16 mouse cellular contexts compared by ENCODE assay signal in the genomic region with DNA sequence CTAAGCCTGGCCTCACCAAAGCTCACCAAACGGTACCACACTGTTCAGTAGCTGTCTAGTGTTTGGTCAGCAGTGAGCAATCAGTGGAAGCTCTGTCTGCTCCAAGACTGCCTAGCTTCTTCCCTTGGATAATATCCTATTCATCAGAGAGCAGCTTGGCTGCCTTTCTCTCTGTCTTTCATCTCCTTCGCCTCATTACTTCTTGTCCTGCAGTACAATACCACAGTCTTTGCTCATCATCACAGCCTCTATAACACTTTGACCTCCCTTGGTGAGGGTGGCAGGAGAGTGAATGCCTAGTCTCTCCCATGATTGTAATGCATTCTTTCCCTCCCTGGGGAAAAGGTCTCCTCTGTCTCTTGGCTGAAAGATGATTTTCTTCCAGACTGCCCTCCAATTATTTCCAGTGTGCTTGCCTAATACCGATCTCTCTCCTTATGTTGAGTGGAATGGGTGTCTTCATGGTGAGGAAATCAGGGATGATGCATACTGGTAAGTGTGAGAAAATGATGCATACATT.
DNase-seq lines count a peak whose midpoint lies in the region; ATAC-seq and TF ChIP-seq lines count a peak whose summit lies in the region.
"Had no signal": no experiment of that assay in that cellular context is flagged by ENCODE, and none has a peak within 500 bp of the region (broad histone marks: within the 10 kb centered on the region; RNA-seq: fewer than 3 reads in every experiment).

No protein-coding gene starts in this region.

- no peak for TF ChIP-seq CTCF in forebrain, postnatal 0 days (IDR thresholded peaks at IDR 0.05; ENCODE audit: low read depth)

- H3K27me3 ChIP-seq in lung, embryonic 16.5 days (ENCODE audit: control insufficient read depth, insufficient read depth, low read depth, low read length): no peaks in the 10 kb centered on the region
- no peaks in the 10 kb centered on the region for H3K27me3 ChIP-seq in forebrain, postnatal 0 days (ENCODE audit: insufficient read depth, low read length)
- H3K27me3 ChIP-seq: heart, embryonic 15.5 days; kidney, embryonic 15.5 days had no signal

- peak; percentile 94 for ATAC-seq in lung, embryonic 16.5 days (ENCODE audit: low read depth)
- ATAC-seq in forebrain, postnatal 0 days: no peak

- no peak overlapping the region for H3K9ac ChIP-seq in lung, embryonic 16.5 days (ENCODE audit: low read length)
- no peak overlapping the region for H3K9ac ChIP-seq in forebrain, postnatal 0 days
- H3K9ac ChIP-seq: heart, embryonic 15.5 days; kidney, embryonic 15.5 days had no signal

- H3K4me2 ChIP-seq in lung, embryonic 16.5 days (ENCODE audit: low read depth, low read length): no peak overlapping the region
- no peak overlapping the region for H3K4me2 ChIP-seq in forebrain, postnatal 0 days (ENCODE audit: low read depth)
- H3K4me2 ChIP-seq: heart, embryonic 15.5 days; kidney, embryonic 15.5 days had no signal

- no peaks in the 10 kb centered on the region for H3K9me3 ChIP-seq in lung, embryonic 16.5 days (ENCODE audit: control insufficient read depth, low read length)
- no peaks in the 10 kb centered on the region for H3K9me3 ChIP-seq in forebrain, postnatal 0 days (ENCODE audit: low read length)
- H3K9me3 ChIP-seq: heart, embryonic 15.5 days; kidney, embryonic 15.5 days had no signal

- H3K27ac ChIP-seq in lung, embryonic 16.5 days (ENCODE audit: low read length): peak overlapping the region; percentile 55
- H3K27ac ChIP-seq in forebrain, postnatal 0 days (ENCODE audit: low read depth, low read length): no peak overlapping the region
- H3K27ac ChIP-seq: heart, embryonic 15.5 days; kidney, embryonic 15.5 days; stomach, postnatal 0 days had no signal

- peak; percentile 10 for DNase-seq in retina, postnatal 1 day
- DNase-seq in retina, embryonic 14.5 days (ENCODE audit: low spot score): no peak
- DNase-seq in embryo, embryonic 11 days: peak; percentile 9
- peak; percentile 4 for DNase-seq in skeletal muscle tissue, adult 2 months (ENCODE audit: low read depth, low spot score)
- DNase-seq in cerebellum, postnatal 4 days (ENCODE audit: low spot score in 2 of 2): no peak
- no peak for DNase-seq in forebrain, postnatal 0 days
- DNase-seq in spleen, postnatal 36 days (ENCODE audit: low spot score in 2 of 2): no peak
- DNase-seq: adrenal gland, adult 2 months; cerebellum, postnatal 14 days; liver; spleen, adult 18-20 months; thymus, postnatal 25 days had no signal

- no peak overlapping the region for H3K4me3 ChIP-seq in lung, embryonic 16.5 days (ENCODE audit: low read length)
- no peak overlapping the region for H3K4me3 ChIP-seq in forebrain, postnatal 0 days (ENCODE audit: low read depth, low read length)
- H3K4me3 ChIP-seq: heart, embryonic 15.5 days; kidney, embryonic 15.5 days had no signal

- WGBS in lung, embryonic 16.5 days: 52% methylated on average over 3 of the region's 3 CpGs
- WGBS in forebrain, postnatal 0 days: 31% methylated on average over 3 of the region's 3 CpGs

- peaks cover 4% of the 10 kb centered on the region; the same call in 1 of the 2 replicates for H3K4me1 ChIP-seq in lung, embryonic 16.5 days (replicated peaks; ENCODE audit: control insufficient read depth, insufficient read depth, low read length)
- H3K4me1 ChIP-seq in forebrain, postnatal 0 days (ENCODE audit: insufficient read depth): no peaks in the 10 kb centered on the region
- H3K4me1 ChIP-seq: heart, embryonic 15.5 days; kidney, embryonic 15.5 days had no signal

- H3K36me3 ChIP-seq in lung, embryonic 16.5 days (ENCODE audit: control insufficient read depth, insufficient read depth, low read length): no peaks in the 10 kb centered on the region
- H3K36me3 ChIP-seq in forebrain, postnatal 0 days (ENCODE audit: insufficient read depth): no peaks in the 10 kb centered on the region
- H3K36me3 ChIP-seq: heart, embryonic 15.5 days; kidney, embryonic 15.5 days had no signal

Comparison
In these comparisons a context has a peak if more than half of its experiments do, and no peak if none do; other contexts are left out.
1. DNase-seq: peak in retina, postnatal 1 day (single experiment), embryo, embryonic 11 days (single experiment) and skeletal muscle tissue, adult 2 months (single experiment); none in retina, embryonic 14.5 days (single experiment), cerebellum, postnatal 4 days (0 of 2), forebrain, postnatal 0 days (single experiment) and spleen, postnatal 36 days (0 of 2).